Mouse (Mus musculus) ES-E14 (cell line): Measurements from ENCODE around the gene Hoxb3. TPM values are rescaled to one million over a fixed set of nuclear protein-coding genes. Genes with fewer than 3 reads are reported as not detected.

Experiments
- DNase-seq: peaks from one replicate; pipeline ENCODE4 v3.0.0-alpha.2; 2013; ENCODE audit warnings: low read depth, low spot score
- H3K27ac ChIP-seq: 2 replicates; pipeline ENCODE4 v1.5.1; 2012; ENCODE audit warnings: low read depth, mild to moderate bottlenecking, low read length, moderate library complexity, mixed read lengths; ENCODE audit not compliant: poor library complexity, insufficient read depth, severe bottlenecking
- H3K36me3 ChIP-seq: 2 replicates; pipeline ENCODE4 v1.6.1; 2012; ENCODE audit warnings: mild to moderate bottlenecking, low read length, moderate library complexity, mixed read lengths; ENCODE audit not compliant: control insufficient read depth, poor library complexity, insufficient read depth, severe bottlenecking
- H3K4me1 ChIP-seq, 2 experiments: fragments of 150-350 bp in 1 of 2; sonication (generic) in 1 of 2; 2 replicates each; pipeline ENCODE4 v1.6.1; 2012; ENCODE audit warnings: low read length in 2 of 2, mild to moderate bottlenecking in 1 of 2, mixed read lengths in 1 of 2; ENCODE audit not compliant: control insufficient read depth in 2 of 2, insufficient read depth in 2 of 2, poor library complexity in 1 of 2
- H3K4me3 ChIP-seq, 2 experiments: fragments of 150-350 bp in 1 of 2; sonication (generic) in 1 of 2; 2 replicates each; pipeline ENCODE4 v1.5.1; 2012; ENCODE audit warnings: low read length in 2 of 2, low read depth in 1 of 2, mild to moderate bottlenecking in 1 of 2, mixed read lengths in 1 of 2; ENCODE audit not compliant: insufficient read depth in 1 of 2, poor library complexity in 1 of 2, severe bottlenecking in 1 of 2
- H3K9ac ChIP-seq: 2 replicates; pipeline ENCODE4 v1.6.1; 2012; ENCODE audit warnings: low read depth, mild to moderate bottlenecking, low read length, mixed read lengths; ENCODE audit not compliant: poor library complexity, insufficient read depth, severe bottlenecking
- H3K9me3 ChIP-seq: fragments of 150-350 bp; sonication (generic); 2 replicates; pipeline ENCODE4 v1.6.1; 2012; ENCODE audit warnings: low read depth, mild to moderate bottlenecking, low read length; ENCODE audit not compliant: control insufficient read depth, insufficient read depth
- CHD2 ChIP-seq: IDR thresholded peaks from 2 replicates; pipeline ENCODE4 v1.6.1; 2014; ENCODE audit warnings: mild to moderate bottlenecking, low read depth, low read length, inconsistent platforms
- HCFC1 ChIP-seq: IDR thresholded peaks from 2 replicates; pipeline ENCODE4 v1.6.1; 2012; ENCODE audit warnings: low read length, inconsistent platforms, borderline replicate concordance; ENCODE audit not compliant: insufficient read depth
- MAFK ChIP-seq: IDR thresholded peaks from 2 replicates; pipeline ENCODE4 v1.6.1; 2014; ENCODE audit warnings: mild to moderate bottlenecking, low read depth, low read length, inconsistent platforms; ENCODE audit not compliant: insufficient read depth
- ZC3H11A ChIP-seq: IDR thresholded peaks from 2 replicates; pipeline ENCODE4 v1.6.1; 2012; ENCODE audit warnings: low read depth, mild to moderate bottlenecking, inconsistent platforms, low read length, borderline replicate concordance
- ZNF384 ChIP-seq: IDR thresholded peaks from 2 replicates; pipeline ENCODE4 v1.6.1; 2012; ENCODE audit warnings: low read depth, low read length, inconsistent platforms
- in situ Hi-C, 2 experiments: fragments of 600-800 bp; cut with MboI; formaldehyde crosslinking; loops; one replicate each; pipeline ENCODE4 v1.15.1; 2025; ENCODE audit warnings: low sequenced_read_pairs in 2 of 2, inconsistent platforms in 1 of 2; ENCODE audit not compliant: unreplicated experiment in 2 of 2
- total RNA-seq: library from RNA; depleted of rRNA; stranded (reverse); fragments of 300-350 nt; gene quantifications from 2 replicates; pipeline ENCODE4 v1.2.3, GENCODE M21; 2012

The Hoxb3 gene
- total RNA-seq, 1 experiment, result 0.54 TPM

GRCm38 (mm10) chr11:96334002-96334364 is 10.9 kb downstream of the Hoxb3 start:
- no peak for DNase-seq
- no peak overlapping the region for H3K27ac ChIP-seq
- no peaks in the 10 kb centered on the region for H3K4me1 ChIP-seq
- H3K4me3 ChIP-seq, result no peak overlapping the region
- in situ Hi-C loops, result loop anchor here (10.0 kb wide), 3 partner anchors 49 to 159 kb away; partner anchors contain the start of genes Hoxb13 (in 1 of the 2), Hoxb7 (in 1 of the 2) and Hoxb8 (in 1 of the 2)
- H3K36me3 ChIP-seq, result no peaks in the 10 kb centered on the region
- H3K9ac ChIP-seq, result no peak overlapping the region
- H3K9me3 ChIP-seq, result no peaks in the 10 kb centered on the region
- TF ChIP-seq ZNF384, result no peak
- TF ChIP-seq HCFC1, result no peak
- TF ChIP-seq ZC3H11A, result no peak
- TF ChIP-seq CHD2, result no peak
- TF ChIP-seq MAFK, result no peak

- H3K27ac ChIP-seq, result no peak overlapping the region
- no peak overlapping the region for H3K4me3 ChIP-seq
- no peaks in the 10 kb centered on the region for H3K36me3 ChIP-seq
- no peaks in the 10 kb centered on the region for H3K4me1 ChIP-seq
- no peak for DNase-seq
- no peak overlapping the region for H3K9ac ChIP-seq
- in situ Hi-C loops, result loop anchor here (10.0 kb wide), 3 partner anchors 50 to 160 kb away; partner anchors contain the start of genes Hoxb13 (in 1 of the 2), Hoxb7 (in 1 of the 2) and Hoxb8 (in 1 of the 2)
- TF ChIP-seq MAFK, result no peak
- TF ChIP-seq ZC3H11A, result no peak
- TF ChIP-seq CHD2, result no peak
- no peak for TF ChIP-seq HCFC1
- no peak for TF ChIP-seq ZNF384
- no peaks in the 10 kb centered on the region for H3K9me3 ChIP-seq
Observed at GRCm38 (mm10) chr11:96334998-96335397, 11.9 kb downstream of the Hoxb3 start.

GRCm38 (mm10) chr11:96336597-96336996 is 13.5 kb downstream of the Hoxb3 start:
- H3K4me3 ChIP-seq, result no peak overlapping the region
- DNase-seq, result no peak
- no peak for TF ChIP-seq CHD2
- TF ChIP-seq ZNF384, result no peak
- no peak for TF ChIP-seq MAFK
- no peak for TF ChIP-seq HCFC1
- no peak for TF ChIP-seq ZC3H11A
- in situ Hi-C loops, result loop anchor here (10.0 kb wide), 3 partner anchors 52 to 162 kb away; partner anchors contain the start of genes Hoxb13 (in 1 of the 2), Hoxb7 (in 1 of the 2) and Hoxb8 (in 1 of the 2)
- H3K36me3 ChIP-seq, result no peaks in the 10 kb centered on the region
- H3K27ac ChIP-seq, result no peak overlapping the region
- no peaks in the 10 kb centered on the region for H3K9me3 ChIP-seq
- H3K4me1 ChIP-seq, result no peaks in the 10 kb centered on the region
- H3K9ac ChIP-seq, result no peak overlapping the region

GRCm38 (mm10) chr11:96337026-96337425 is 13.9 kb downstream of the Hoxb3 start:
- H3K4me1 ChIP-seq, result no peaks in the 10 kb centered on the region
- DNase-seq, result no peak
- no peaks in the 10 kb centered on the region for H3K9me3 ChIP-seq
- H3K27ac ChIP-seq, result no peak overlapping the region
- no peak overlapping the region for H3K4me3 ChIP-seq
- in situ Hi-C loops, result loop anchor here (10.0 kb wide), 3 partner anchors 52 to 162 kb away; partner anchors contain the start of genes Hoxb13 (in 1 of the 2), Hoxb7 (in 1 of the 2) and Hoxb8 (in 1 of the 2)
- TF ChIP-seq CHD2 (no peak), ZC3H11A (no peak), ZNF384 (no peak), MAFK (no peak), HCFC1 (no peak)
- H3K36me3 ChIP-seq, result no peaks in the 10 kb centered on the region
- H3K9ac ChIP-seq, result no peak overlapping the region
